Mouse (Mus musculus) heart, embryonic 14.5 days (tissue): ENCODE measurements around the gene 2310034G01Rik. TPM values are rescaled to one million over a fixed set of nuclear protein-coding genes. Genes with fewer than 3 reads are reported as not detected.
A peak's percentile ranks its signal among the peaks of the same experiment; 100 is the strongest.

Experiments used
- ATAC-seq: fragments of 200-750 bp; cut with Nextera tagmentation; 2 replicates; pipeline ENCODE4 v1.8.0; 2017; ENCODE audit warnings: low read depth, moderate TSS enrichment; ENCODE audit not compliant: insufficient number of reproducible peaks, insufficient read depth, low FRiP score
- H3K27ac ChIP-seq, 2 experiments: fragments of 200-500 bp in 1 of 2; fragments of 300-500 bp in 1 of 2; sonication (generic) in 1 of 2; replicated peaks in 1 of 2; 2 replicates each; pipeline ENCODE4 v1.5.1; 2012 to 2014; ENCODE audit warnings: low read depth in 2 of 2, low read length in 2 of 2, control low read depth in 1 of 2, mild to moderate bottlenecking in 1 of 2, mixed read lengths in 1 of 2; ENCODE audit not compliant: control insufficient read depth in 1 of 2, insufficient read depth in 1 of 2
- H3K27me3 ChIP-seq: fragments of 300-500 bp; sonication (generic); 2 replicates; pipeline ENCODE4 v1.6.1; 2014; ENCODE audit warnings: mild to moderate bottlenecking, low read length, control low read depth; ENCODE audit not compliant: control insufficient read depth, insufficient read depth
- H3K36me3 ChIP-seq: fragments of 300-500 bp; sonication (generic); 2 replicates; pipeline ENCODE4 v1.6.1; 2014; ENCODE audit warnings: mild to moderate bottlenecking, control low read depth, low read length, mixed read lengths; ENCODE audit not compliant: control insufficient read depth, insufficient read depth
- H3K4me1 ChIP-seq, 2 experiments: fragments of 200-500 bp in 1 of 2; fragments of 300-500 bp in 1 of 2; sonication (generic) in 1 of 2; 2 replicates each; pipeline ENCODE4 v1.6.1; 2012 to 2014; ENCODE audit warnings: low read length in 2 of 2, control low read depth in 1 of 2, mixed read lengths in 1 of 2; ENCODE audit not compliant: control insufficient read depth in 2 of 2, insufficient read depth in 2 of 2
- H3K4me2 ChIP-seq: fragments of 300-500 bp; sonication (generic); 2 replicates; pipeline ENCODE4 v1.6.1; 2014; ENCODE audit warnings: mild to moderate bottlenecking, low read length
- H3K4me3 ChIP-seq, 2 experiments: fragments of 200-500 bp in 1 of 2; fragments of 300-500 bp in 1 of 2; sonication (generic) in 1 of 2; 2 replicates each; pipeline ENCODE4 v1.5.1; 2012 to 2014; ENCODE audit warnings: low read length in 2 of 2, mild to moderate bottlenecking in 2 of 2, control low read depth in 1 of 2, low read depth in 1 of 2, moderate library complexity in 1 of 2; ENCODE audit not compliant: control insufficient read depth in 1 of 2, insufficient read depth in 1 of 2
- H3K9ac ChIP-seq: fragments of 300-500 bp; sonication (generic); 2 replicates; pipeline ENCODE4 v1.6.1; 2014; ENCODE audit warnings: mild to moderate bottlenecking, low read length
- H3K9me3 ChIP-seq: fragments of 300-500 bp; sonication (generic); 2 replicates; pipeline ENCODE4 v1.6.1; 2016; ENCODE audit warnings: low read length, control low read depth; ENCODE audit not compliant: control insufficient read depth
- WGBS: fragments of 180-500 bp; shearing (Covaris S2); extraction: QIAGEN DNeasy Blood & Tissue Kit; methylation state at CpG from one replicate; pipeline ENCODE4 v1.1.7; 2014; 5-methylcytosine and 5-hydroxymethylcytosine counted together
- polyA plus RNA-seq: library from polyadenylated mRNA; unstranded; fragments of >200 nt; fragmentation: Nextera tagmentation; extraction: Ambion mirVana; gene quantifications from 2 replicates; pipeline ENCODE4 v1.2.1, GENCODE M21; 2014

The 2310034G01Rik gene
- polyA plus RNA-seq, 1 experiment from 2014 or later, result 1.8 TPM

DNA sequence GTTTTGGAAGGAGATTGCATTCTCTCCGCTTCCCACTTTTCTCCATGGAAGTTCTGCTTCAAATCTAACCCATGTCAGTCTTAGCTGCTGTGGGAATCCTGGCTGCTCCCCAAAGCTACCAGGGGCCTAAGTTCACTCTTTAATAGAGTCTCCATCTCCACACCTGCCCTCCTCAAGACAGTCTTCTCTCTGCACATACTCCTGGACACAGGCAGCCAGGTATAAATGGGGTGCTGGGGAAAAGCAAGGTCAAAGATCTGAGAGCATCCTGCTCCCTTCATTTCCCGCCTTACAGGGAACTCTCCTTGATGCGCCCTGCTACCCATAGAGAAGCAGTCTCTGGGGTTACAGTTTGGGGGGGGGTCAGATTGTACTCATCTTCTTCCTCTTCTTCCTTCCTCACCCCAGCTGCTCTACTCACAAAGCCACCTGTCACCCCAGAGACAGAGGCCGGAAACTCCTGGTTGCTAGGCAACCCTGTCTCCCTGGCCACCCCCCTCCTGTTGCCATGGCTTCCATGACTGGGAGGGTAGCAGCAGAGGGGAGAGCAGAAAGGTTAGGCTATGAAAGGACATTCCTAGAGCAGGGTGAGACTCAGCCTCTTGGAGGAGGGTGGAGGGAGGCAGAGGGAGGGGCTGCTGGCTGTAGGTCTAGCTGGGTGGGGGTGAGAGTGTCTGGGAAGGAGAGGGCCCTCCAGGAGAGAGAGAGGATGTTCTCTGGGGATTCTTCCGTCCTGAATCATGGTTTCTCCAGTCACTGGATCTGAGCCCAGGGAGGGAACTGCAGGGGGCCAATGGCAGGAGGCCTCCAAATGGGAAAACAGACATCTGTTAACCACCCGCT, 28.8 kb downstream of the 2310034G01Rik start:
- Histone ChIP-seq H3K27me3 (peaks cover 100% of the 10 kb centered on the region), H3K9ac (no peak overlapping the region), H3K36me3 (no peaks in the 10 kb centered on the region), H3K4me2 (no peak overlapping the region), H3K27ac (no peak overlapping the region), H3K4me3 (no peak overlapping the region), H3K4me1 (peaks cover 3 to 14% of the 10 kb centered on the region in 2 experiments), H3K9me3 (no peaks in the 10 kb centered on the region)
- ATAC-seq, result no peak
- 35% methylated on average over 6 of the region's 6 CpGs for WGBS

DNA sequence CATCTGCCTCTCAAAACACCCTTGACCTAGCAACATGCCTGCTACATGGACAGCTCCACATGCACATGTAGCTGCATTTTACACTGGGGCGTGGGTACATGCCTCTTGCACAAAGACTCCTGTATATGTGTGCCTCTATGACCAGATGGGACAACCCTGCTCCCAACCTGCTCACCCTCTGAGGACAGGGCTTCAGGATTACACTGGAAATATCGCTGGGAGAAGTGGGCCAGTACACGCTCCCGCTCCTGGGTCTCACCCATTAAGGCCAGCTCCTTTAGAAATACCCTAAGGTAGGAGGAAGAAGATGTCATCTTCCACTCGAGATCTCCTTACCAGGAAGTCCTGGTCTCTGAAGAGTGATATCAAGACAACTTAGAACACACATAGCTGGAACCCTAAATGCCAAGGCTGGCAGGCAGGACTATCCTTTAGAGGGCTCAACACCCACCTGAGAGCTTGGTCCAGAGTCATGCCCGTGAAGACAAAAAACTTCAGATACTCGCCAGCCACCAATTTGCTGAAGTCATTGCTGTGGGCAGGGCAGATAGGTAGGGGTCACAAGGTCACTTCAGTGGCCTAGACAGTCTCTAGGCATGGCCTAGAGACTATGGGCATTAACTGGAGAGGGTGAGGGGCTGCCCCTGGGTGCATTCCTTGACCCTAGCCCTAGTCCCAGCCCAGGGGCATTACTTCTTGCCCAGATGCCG, 29.9 kb downstream of the 2310034G01Rik start:
- Histone ChIP-seq H3K4me2 (no peak overlapping the region), H3K27me3 (peaks cover 95% of the 10 kb centered on the region), H3K9me3 (no peaks in the 10 kb centered on the region), H3K4me1 (peaks cover 13 to 25% of the 10 kb centered on the region in 2 experiments), H3K36me3 (no peaks in the 10 kb centered on the region), H3K9ac (no peak overlapping the region), H3K4me3 (no peak overlapping the region), H3K27ac (no peak overlapping the region)
- WGBS, result 74% methylated on average over 8 of the region's 8 CpGs
- no peak for ATAC-seq

DNA sequence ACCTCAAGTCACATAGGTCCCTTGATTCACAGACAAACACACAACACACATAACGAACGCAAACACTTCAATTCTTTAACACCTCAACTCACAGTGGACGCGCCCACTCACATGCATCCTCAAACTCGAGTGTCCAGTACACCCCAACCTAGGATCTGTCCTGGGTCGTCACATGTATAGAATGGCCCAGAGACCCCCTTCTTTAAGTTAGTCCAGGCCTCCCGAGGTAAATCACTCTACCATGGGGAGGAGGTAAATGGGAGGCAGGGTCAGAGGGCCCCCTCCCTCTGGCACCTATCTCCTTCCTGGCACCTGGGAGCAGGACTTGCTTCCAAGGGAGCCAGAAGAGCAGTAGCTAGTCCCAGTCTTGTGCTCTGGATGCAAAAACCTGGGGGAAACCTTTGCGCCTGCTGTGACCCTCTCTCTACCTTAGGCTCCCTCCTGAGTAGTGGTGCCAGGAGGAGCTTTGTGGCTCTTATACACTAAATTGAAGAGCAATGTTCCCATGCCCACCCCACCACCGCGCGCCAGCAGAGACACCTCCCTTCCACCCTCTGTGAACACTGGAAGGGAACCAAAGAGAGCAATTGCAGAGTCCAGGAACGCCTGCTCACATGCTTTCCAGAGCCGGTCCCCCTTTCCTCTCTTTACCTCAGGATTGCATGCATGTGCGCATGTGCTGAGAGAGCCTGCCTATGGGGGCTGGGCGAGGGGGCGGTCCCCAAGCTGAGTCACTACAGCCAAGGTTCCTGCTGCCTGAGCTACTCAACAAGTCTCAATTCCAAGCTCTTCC, 31.3 kb downstream of the 2310034G01Rik start:
- Histone ChIP-seq H3K4me1 (peaks cover 15 to 34% of the 10 kb centered on the region in 2 experiments), H3K27me3 (peaks cover 94% of the 10 kb centered on the region), H3K36me3 (no peaks in the 10 kb centered on the region), H3K4me2 (peak overlapping the region; percentile 81), H3K27ac (no peak overlapping the region), H3K4me3 (peak overlapping the region in 1 of 2 experiments; percentile 52; a peak in 1 of 4 replicates), H3K9ac (no peak overlapping the region), H3K9me3 (no peaks in the 10 kb centered on the region)
- no peak for ATAC-seq
- WGBS, result 12% methylated on average over 16 of the region's 16 CpGs

DNA sequence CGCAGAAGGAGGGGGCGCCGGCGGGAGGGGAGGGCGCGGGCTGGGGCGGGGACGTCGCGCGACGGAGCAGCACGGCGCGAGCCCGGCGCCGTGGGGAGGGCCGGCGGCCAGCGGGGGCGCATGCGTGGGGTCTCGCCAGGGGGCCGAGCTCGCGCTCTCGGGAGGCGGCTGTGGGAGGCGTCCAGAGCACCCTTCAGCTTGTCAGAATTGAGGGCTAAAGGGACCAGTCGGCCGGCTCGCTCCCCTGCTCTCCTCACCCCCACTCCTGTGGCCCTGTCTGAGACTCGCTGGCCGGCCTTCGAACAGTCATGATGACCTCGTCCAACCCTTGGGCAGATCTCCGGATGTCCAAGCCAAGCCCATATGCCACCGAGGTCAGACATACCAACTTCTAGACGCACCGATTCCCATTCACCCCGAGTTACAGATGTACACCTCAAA, 32.1 kb downstream of the 2310034G01Rik start:
- H3K4me2 ChIP-seq, result peak overlapping the region; percentile 81
- H3K9me3 ChIP-seq, result no peaks in the 10 kb centered on the region
- H3K9ac ChIP-seq, result peak overlapping the region; percentile 68
- no peak for ATAC-seq
- peak overlapping the region; percentile 43 to 52 for H3K4me3 ChIP-seq
- WGBS, result 2% methylated on average over 29 of the region's 42 CpGs
- H3K27ac ChIP-seq, result no peak overlapping the region
- peaks cover 15 to 34% of the 10 kb centered on the region in 2 experiments for H3K4me1 ChIP-seq
- H3K27me3 ChIP-seq, result peaks cover 93% of the 10 kb centered on the region
- no peaks in the 10 kb centered on the region for H3K36me3 ChIP-seq

DNA sequence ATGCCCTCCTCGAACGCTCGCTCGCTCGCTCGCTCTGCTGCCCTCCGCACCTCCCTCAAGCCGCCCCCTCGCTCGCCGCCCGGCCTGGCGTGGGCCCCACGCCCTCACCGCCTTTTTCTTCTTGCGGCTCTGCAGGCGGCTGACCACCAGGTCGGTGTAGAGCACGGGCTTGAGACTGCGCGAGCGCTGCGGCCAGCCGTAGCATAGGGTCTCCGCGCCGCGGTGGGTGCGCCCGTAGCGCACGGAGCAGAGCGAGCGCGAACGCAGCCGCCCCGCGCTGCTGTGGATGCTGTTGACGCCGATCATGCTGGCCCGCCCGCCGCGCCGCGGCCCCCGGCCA, 32.6 kb downstream of the 2310034G01Rik start:
- peak overlapping the region; percentile 81 for H3K4me2 ChIP-seq
- peak overlapping the region; percentile 43 to 52 for H3K4me3 ChIP-seq
- 1% methylated on average over 48 of the region's 48 CpGs for WGBS
- 0 out of 2 replicates have a peak, but pooled peaks cover under 1% of the 10 kb centered on the region for H3K36me3 ChIP-seq
- ATAC-seq, result no peak
- H3K9ac ChIP-seq, result peak overlapping the region; percentile 68
- H3K27ac ChIP-seq, result no peak overlapping the region
- H3K4me1 ChIP-seq, result peaks cover 15 to 34% of the 10 kb centered on the region in 2 experiments
- H3K9me3 ChIP-seq, result no peaks in the 10 kb centered on the region
- H3K27me3 ChIP-seq, result peaks cover 90% of the 10 kb centered on the region

DNA sequence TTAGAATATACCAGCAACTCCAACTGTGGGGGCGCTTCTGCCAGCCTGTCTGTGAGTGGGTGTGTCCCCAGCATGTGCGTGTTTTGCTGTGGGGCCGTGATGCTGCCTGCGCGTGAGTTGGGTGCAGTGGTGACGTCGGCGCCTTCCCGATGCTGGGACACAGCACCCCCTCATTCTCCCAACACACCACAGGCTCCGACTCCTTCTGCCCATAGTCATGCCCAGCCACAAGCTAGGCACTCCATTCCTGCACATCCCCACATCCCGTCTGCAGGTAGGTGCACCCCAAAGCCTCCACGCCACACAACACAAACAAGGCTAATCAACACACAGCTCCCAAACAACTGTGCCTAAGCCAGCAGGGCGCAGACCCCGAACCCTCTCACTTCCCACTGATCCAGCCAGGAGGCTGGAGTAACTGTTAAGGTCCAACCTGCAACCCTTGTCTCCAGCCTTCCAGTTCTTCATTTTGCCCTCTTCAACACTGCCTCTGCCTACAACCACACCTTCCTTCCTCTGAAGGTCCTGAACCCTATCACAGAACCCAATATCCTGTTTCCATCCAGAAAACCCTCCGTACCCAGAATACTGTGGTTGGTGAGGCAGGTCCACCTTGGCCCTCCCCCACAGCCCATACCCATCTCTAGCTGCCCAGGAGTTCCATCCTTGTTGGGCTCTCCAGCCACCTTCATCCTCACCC, 33.1 kb downstream of the 2310034G01Rik start:
- no peaks in the 10 kb centered on the region for H3K9me3 ChIP-seq
- H3K4me3 ChIP-seq, result peak overlapping the region; percentile 43 to 52
- ATAC-seq, result no peak
- H3K4me1 ChIP-seq, result peaks cover 15 to 34% of the 10 kb centered on the region in 2 experiments
- peak overlapping the region; percentile 81 for H3K4me2 ChIP-seq
- no peak overlapping the region for H3K27ac ChIP-seq
- peaks cover 5% of the 10 kb centered on the region; the same call in 1 of the 2 replicates for H3K36me3 ChIP-seq
- WGBS, result 29% methylated on average over 15 of the region's 15 CpGs
- H3K27me3 ChIP-seq, result peaks cover 85% of the 10 kb centered on the region
- H3K9ac ChIP-seq, result peak overlapping the region; percentile 68
